Mouse (Mus musculus): ENCODE measurements at regions not wholly inside any gene's neighbourhood (a gene's known extent, or its start where the extent isn't known, plus 50 kb on each side); places are given as distances from the start of the nearest gene placed in this dataset.

DNA sequence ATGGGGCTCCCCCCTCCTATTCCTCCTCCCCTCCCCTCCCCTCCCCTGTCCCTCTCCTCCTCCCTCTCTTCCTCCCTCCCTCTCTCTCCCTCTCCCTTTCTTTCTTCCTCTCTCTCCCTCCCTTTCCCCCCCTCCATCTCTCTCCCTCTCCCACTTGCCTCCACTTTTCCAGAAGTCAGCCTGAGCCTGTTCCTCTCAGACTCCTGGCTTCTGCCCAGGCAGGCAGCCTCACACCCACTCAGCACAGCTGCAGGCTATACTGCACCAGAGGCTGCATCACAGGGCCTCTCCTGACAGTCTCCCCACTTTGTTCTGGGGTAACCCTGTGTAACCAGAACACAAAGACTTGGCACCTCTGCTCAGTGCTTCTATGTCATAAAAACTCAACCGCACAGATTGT, 346.3 kb downstream of the Agtpbp1 start:
- no peaks in the 10 kb centered on the region for H3K4me1 ChIP-seq (ENCODE audit: control insufficient read depth, insufficient read depth, low read length)
- H3K4me3 ChIP-seq (ENCODE audit: low read depth, low read length): no peak overlapping the region
- no peaks in the 10 kb centered on the region for H3K36me3 ChIP-seq (ENCODE audit: control insufficient read depth, insufficient read depth, low read length, poor library complexity, severe bottlenecking)
- no peaks in the 10 kb centered on the region for H3K9me3 ChIP-seq (replicated peaks; ENCODE audit: control insufficient read depth, insufficient read depth, low read length, poor library complexity, severe bottlenecking)
- no peak overlapping the region for H3K9ac ChIP-seq (ENCODE audit: low read depth, poor library complexity, severe bottlenecking)
- H3K27ac ChIP-seq (ENCODE audit: insufficient read depth, low read length): no peak overlapping the region
- no peaks in the 10 kb centered on the region for H3K27me3 ChIP-seq (ENCODE audit: control insufficient read depth, insufficient read depth, low read length, poor library complexity, severe bottlenecking)
- TF ChIP-seq CTCF (IDR thresholded peaks at IDR 0.05; ENCODE audit: low read depth, low read length): no peak
- TF ChIP-seq POLR2A (IDR thresholded peaks at IDR 0.05; ENCODE audit: insufficient read depth, low read length): no peak

DNA sequence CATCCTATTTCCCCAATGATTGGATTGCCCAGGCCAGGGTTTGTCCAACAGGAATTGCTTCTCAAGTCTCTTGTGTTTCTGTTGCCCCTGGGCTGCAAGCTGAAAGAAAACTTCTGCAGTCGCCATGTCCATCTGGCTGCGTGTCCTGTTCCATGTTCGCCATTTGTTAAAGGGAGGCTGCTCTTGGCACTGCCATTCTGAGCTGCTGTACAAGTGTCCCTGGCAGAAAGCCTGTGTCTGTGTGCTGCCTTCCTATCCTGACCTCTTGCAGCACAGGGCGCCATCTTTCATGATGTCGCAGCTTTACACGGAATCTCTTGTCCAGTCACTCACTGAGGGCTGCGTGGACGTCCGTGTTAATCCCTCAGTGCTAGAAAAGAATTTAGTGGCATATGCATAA, 349.2 kb downstream of the Agtpbp1 start:
- Histone ChIP-seq H3K27me3 (ENCODE audit: control insufficient read depth, insufficient read depth, low read length, poor library complexity, severe bottlenecking) (no peaks in the 10 kb centered on the region), H3K9me3 (replicated peaks; ENCODE audit: control insufficient read depth, insufficient read depth, low read length, poor library complexity, severe bottlenecking) (no peaks in the 10 kb centered on the region), H3K4me1 (ENCODE audit: control insufficient read depth, insufficient read depth, low read length) (no peaks in the 10 kb centered on the region), H3K9ac (ENCODE audit: low read depth, poor library complexity, severe bottlenecking) (no peak overlapping the region), H3K4me3 (ENCODE audit: low read depth, low read length) (no peak overlapping the region), H3K36me3 (ENCODE audit: control insufficient read depth, insufficient read depth, low read length, poor library complexity, severe bottlenecking) (no peaks in the 10 kb centered on the region), H3K27ac (ENCODE audit: insufficient read depth, low read length) (no peak overlapping the region)
- TF ChIP-seq POLR2A (IDR thresholded peaks at IDR 0.05; ENCODE audit: insufficient read depth, low read length) (no peak), EP300 (IDR thresholded peaks at IDR 0.05; ENCODE audit: insufficient read depth, low read depth, low read length) (no peak), CTCF (IDR thresholded peaks at IDR 0.05; ENCODE audit: low read depth, low read length) (no peak)

DNA sequence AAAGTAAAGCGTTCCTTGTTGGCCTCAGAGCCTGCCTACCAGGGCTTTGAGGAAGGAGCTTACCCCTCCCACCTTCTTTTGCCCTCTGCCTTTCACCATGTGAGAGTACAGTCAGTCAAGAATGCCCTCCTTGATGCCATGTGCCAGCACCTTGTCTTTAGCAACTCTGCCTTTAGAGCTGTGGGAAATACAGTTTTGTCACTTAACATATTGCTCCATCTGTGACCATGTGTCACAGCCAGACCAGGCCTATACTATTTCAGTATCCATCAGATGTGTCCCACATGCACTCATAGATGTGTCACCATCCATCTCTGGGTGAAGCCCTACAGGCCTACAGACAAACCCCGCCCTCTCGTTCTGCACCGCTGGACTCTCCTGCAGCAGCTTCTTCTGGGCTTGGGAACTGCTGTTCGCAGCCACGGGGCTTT, 355.9 kb downstream of the Agtpbp1 start:
- no peaks in the 10 kb centered on the region for H3K9me3 ChIP-seq (replicated peaks; ENCODE audit: control insufficient read depth, insufficient read depth, low read length, poor library complexity, severe bottlenecking)
- H3K4me3 ChIP-seq (ENCODE audit: low read depth, low read length): no peak overlapping the region
- H3K27ac ChIP-seq (ENCODE audit: insufficient read depth, low read length): no peak overlapping the region
- no peak overlapping the region for H3K9ac ChIP-seq (ENCODE audit: low read depth, poor library complexity, severe bottlenecking)
- H3K27me3 ChIP-seq (ENCODE audit: control insufficient read depth, insufficient read depth, low read length, poor library complexity, severe bottlenecking): no peaks in the 10 kb centered on the region
- H3K36me3 ChIP-seq (ENCODE audit: control insufficient read depth, insufficient read depth, low read length, poor library complexity, severe bottlenecking): no peaks in the 10 kb centered on the region
- TF ChIP-seq POLR2A (IDR thresholded peaks at IDR 0.05; ENCODE audit: insufficient read depth, low read length) (no peak), EP300 (IDR thresholded peaks at IDR 0.05; ENCODE audit: insufficient read depth, low read depth, low read length) (no peak), CTCF (IDR thresholded peaks at IDR 0.05; ENCODE audit: low read depth, low read length) (no peak)
- no peaks in the 10 kb centered on the region for H3K4me1 ChIP-seq (ENCODE audit: control insufficient read depth, insufficient read depth, low read length)

DNA sequence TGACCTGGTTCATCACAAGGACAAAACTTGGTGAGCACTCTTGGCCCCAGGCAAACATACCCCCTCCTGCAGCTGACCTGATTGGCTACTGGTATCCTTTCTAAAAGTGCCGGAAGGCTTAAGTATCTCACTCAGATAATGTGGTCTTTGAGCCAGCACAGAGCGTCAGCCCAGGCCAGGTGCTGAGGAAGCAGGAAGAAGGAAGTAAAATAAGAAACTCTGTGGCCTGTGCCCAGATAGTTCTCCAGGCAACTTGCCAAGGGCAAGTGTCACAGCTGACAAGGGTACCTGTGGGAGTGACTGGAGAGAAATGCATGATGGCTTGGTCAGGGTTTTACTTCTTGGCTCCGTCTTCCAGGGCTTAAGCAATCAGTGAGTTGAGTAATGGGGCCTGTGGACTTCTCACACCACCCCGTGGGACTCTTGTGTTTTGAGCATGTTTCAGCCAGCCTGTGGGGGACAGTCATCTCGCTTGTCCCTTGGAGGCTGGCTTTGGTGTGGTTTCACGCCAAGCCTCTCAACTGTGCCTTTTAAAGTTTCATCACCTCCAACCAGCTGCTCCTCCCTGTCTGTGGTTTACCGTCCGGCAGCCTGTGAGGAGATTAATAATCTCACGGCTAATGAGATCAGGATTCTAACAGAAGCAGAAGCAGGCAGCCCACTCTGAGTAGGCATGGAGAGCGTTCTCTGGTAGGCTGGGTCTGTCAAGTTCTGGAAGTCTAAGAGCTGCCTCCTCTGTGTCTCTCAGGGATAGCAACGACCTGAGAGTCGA, 356.8 kb downstream of the Agtpbp1 start:
- no peak for TF ChIP-seq CTCF (IDR thresholded peaks at IDR 0.05; ENCODE audit: low read depth, low read length)
- no peak for TF ChIP-seq EP300 (IDR thresholded peaks at IDR 0.05; ENCODE audit: insufficient read depth, low read depth, low read length)
- no peak for TF ChIP-seq POLR2A (IDR thresholded peaks at IDR 0.05; ENCODE audit: insufficient read depth, low read length)
- no peak overlapping the region for H3K27ac ChIP-seq (ENCODE audit: insufficient read depth, low read length)
- H3K27me3 ChIP-seq (ENCODE audit: control insufficient read depth, insufficient read depth, low read length, poor library complexity, severe bottlenecking): no peaks in the 10 kb centered on the region
- no peaks in the 10 kb centered on the region for H3K9me3 ChIP-seq (replicated peaks; ENCODE audit: control insufficient read depth, insufficient read depth, low read length, poor library complexity, severe bottlenecking)
- no peak overlapping the region for H3K9ac ChIP-seq (ENCODE audit: low read depth, poor library complexity, severe bottlenecking)
- no peaks in the 10 kb centered on the region for H3K4me1 ChIP-seq (ENCODE audit: control insufficient read depth, insufficient read depth, low read length)
- no peaks in the 10 kb centered on the region for H3K36me3 ChIP-seq (ENCODE audit: control insufficient read depth, insufficient read depth, low read length, poor library complexity, severe bottlenecking)
- no peak overlapping the region for H3K4me3 ChIP-seq (ENCODE audit: low read depth, low read length)

DNA sequence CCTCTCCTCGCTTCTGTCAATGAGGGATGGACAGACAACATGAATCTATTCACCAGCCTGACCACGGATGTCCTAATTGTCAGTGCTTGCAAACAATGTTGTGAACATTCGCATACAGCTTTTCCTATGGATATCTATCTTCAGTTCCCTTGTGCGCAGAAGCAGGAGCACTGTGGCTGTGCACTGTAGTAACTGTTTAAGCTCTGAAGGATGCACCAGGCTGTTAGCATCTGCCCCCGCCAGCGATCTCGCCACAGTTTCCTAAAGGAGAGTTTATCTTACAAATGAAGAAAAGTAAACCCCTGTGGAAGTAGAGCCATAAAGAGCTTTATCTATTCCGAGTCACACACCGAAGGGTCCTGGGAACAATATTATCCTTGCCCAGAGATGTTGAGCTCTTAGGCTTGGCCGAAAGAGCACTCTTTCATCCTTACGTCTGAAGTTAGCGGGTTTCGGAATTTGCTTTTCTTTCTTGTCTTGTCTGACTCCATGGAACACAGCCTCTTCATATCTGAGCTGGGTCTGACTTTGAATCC, 357.4 kb downstream of the Agtpbp1 start:
- Histone ChIP-seq H3K4me3 (ENCODE audit: low read depth, low read length) (no peak overlapping the region), H3K4me1 (ENCODE audit: control insufficient read depth, insufficient read depth, low read length) (no peaks in the 10 kb centered on the region), H3K27me3 (ENCODE audit: control insufficient read depth, insufficient read depth, low read length, poor library complexity, severe bottlenecking) (no peaks in the 10 kb centered on the region), H3K36me3 (ENCODE audit: control insufficient read depth, insufficient read depth, low read length, poor library complexity, severe bottlenecking) (no peaks in the 10 kb centered on the region), H3K27ac (ENCODE audit: insufficient read depth, low read length) (no peak overlapping the region), H3K9me3 (replicated peaks; ENCODE audit: control insufficient read depth, insufficient read depth, low read length, poor library complexity, severe bottlenecking) (no peaks in the 10 kb centered on the region), H3K9ac (ENCODE audit: low read depth, poor library complexity, severe bottlenecking) (no peak overlapping the region)
- TF ChIP-seq POLR2A (IDR thresholded peaks at IDR 0.05; ENCODE audit: insufficient read depth, low read length) (no peak), EP300 (IDR thresholded peaks at IDR 0.05; ENCODE audit: insufficient read depth, low read depth, low read length) (no peak), CTCF (IDR thresholded peaks at IDR 0.05; ENCODE audit: low read depth, low read length) (no peak)

DNA sequence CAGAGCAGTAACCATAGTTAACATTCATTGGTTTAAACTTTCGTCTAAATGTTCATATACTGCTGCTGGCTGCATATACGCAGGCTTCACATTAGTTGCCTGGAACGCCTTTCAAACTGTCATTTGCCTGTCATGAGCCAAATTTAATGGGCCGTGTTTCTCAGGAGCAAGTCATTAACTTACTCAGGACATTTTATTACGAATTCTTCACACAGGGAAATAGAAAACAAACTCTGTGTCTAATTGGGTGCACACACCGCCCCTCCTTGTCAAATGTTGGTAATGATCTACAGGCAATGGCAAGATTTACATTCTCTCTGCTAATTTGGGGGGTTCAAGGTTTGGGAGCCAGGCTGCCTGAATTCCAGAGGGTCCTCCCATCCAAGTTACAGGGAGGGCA, 364.4 kb downstream of the Agtpbp1 start:
- Histone ChIP-seq H3K4me1 (ENCODE audit: control insufficient read depth, insufficient read depth, low read length) (no peaks in the 10 kb centered on the region), H3K4me3 (ENCODE audit: low read depth, low read length) (no peak overlapping the region), H3K36me3 (ENCODE audit: control insufficient read depth, insufficient read depth, low read length, poor library complexity, severe bottlenecking) (no peaks in the 10 kb centered on the region), H3K27me3 (ENCODE audit: control insufficient read depth, insufficient read depth, low read length, poor library complexity, severe bottlenecking) (no peaks in the 10 kb centered on the region), H3K27ac (ENCODE audit: insufficient read depth, low read length) (no peak overlapping the region), H3K9ac (ENCODE audit: low read depth, poor library complexity, severe bottlenecking) (no peak overlapping the region), H3K9me3 (replicated peaks; ENCODE audit: control insufficient read depth, insufficient read depth, low read length, poor library complexity, severe bottlenecking) (no peaks in the 10 kb centered on the region)
- TF ChIP-seq POLR2A (IDR thresholded peaks at IDR 0.05; ENCODE audit: insufficient read depth, low read length) (no peak), CTCF (IDR thresholded peaks at IDR 0.05; ENCODE audit: low read depth, low read length) (no peak), EP300 (IDR thresholded peaks at IDR 0.05; ENCODE audit: insufficient read depth, low read depth, low read length) (no peak)
